Mouse (Mus musculus) ES-E14 (cell line): Measurements from ENCODE around the gene Xpnpep3.

Experiments
- CHD2 ChIP-seq: IDR thresholded peaks from 2 replicates; pipeline ENCODE4 v1.6.1; 2014; ENCODE audit warnings: mild to moderate bottlenecking, low read depth, low read length, inconsistent platforms
- HCFC1 ChIP-seq: IDR thresholded peaks from 2 replicates; pipeline ENCODE4 v1.6.1; 2012; ENCODE audit warnings: low read length, inconsistent platforms, borderline replicate concordance; ENCODE audit not compliant: insufficient read depth
- MAFK ChIP-seq: IDR thresholded peaks from 2 replicates; pipeline ENCODE4 v1.6.1; 2014; ENCODE audit warnings: mild to moderate bottlenecking, low read depth, low read length, inconsistent platforms; ENCODE audit not compliant: insufficient read depth
- ZC3H11A ChIP-seq: IDR thresholded peaks from 2 replicates; pipeline ENCODE4 v1.6.1; 2012; ENCODE audit warnings: low read depth, mild to moderate bottlenecking, inconsistent platforms, low read length, borderline replicate concordance

DNA sequence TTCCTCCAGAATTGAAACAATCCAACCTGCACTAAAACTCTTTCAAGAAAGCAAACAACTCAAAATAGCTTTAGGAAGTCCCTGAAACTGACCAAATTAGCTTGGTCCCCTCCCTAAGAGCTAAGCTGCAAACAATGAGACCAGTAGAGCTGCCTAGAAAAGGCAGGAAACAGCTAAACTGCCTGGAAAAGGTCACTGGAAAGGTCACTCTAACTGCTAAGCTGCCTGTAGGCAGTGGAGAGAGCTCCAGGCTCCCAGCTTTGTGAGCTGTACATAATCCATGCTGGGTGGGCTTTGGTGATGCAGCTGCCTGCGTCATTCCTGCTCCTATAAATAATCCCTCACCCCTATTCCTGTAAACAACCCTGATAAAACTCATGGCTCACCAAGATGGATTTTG, 29.6 kb upstream of the Xpnpep3 start:
- no peak for TF ChIP-seq HCFC1
- no peak for TF ChIP-seq CHD2
- no peak for TF ChIP-seq MAFK
- TF ChIP-seq ZC3H11A = no peak
